Mouse (Mus musculus) midbrain, embryonic 10.5 days (tissue): Measurements from ENCODE around the gene Doxl2. TPM values are rescaled to one million over a fixed set of nuclear protein-coding genes. Genes with fewer than 3 reads are reported as not detected.
A peak's percentile ranks its signal among the peaks of the same experiment; 100 is the strongest.
"Not testable (repeated sequence)": the region's sequence is repeated elsewhere in the genome, so short reads cannot be mapped to it uniquely, and the experiment has no call there.

Experiments
- DNase-seq: peaks from one replicate; pipeline ENCODE4 v3.0.0-alpha.2; 2017; ENCODE audit warnings: low spot score
- H3K27ac ChIP-seq: fragments of 300-500 bp; sonication (generic); replicated peaks from 2 replicates; pipeline ENCODE4 v1.5.1; 2016; ENCODE audit warnings: mild to moderate bottlenecking
- H3K27me3 ChIP-seq: fragments of 300-500 bp; sonication (generic); 2 replicates; pipeline ENCODE4 v1.6.1; 2016; ENCODE audit warnings: low read depth, mild to moderate bottlenecking; ENCODE audit not compliant: poor library complexity, severe bottlenecking
- H3K36me3 ChIP-seq: fragments of 300-500 bp; sonication (generic); 2 replicates; pipeline ENCODE4 v1.6.1; 2016; ENCODE audit warnings: mild to moderate bottlenecking, moderate library complexity
- H3K4me1 ChIP-seq: fragments of 300-500 bp; sonication (generic); 2 replicates; pipeline ENCODE4 v1.6.1; 2016
- H3K4me3 ChIP-seq: fragments of 300-500 bp; sonication (generic); 2 replicates; pipeline ENCODE4 v1.5.1; 2016; ENCODE audit warnings: mild to moderate bottlenecking, moderate library complexity
- H3K9me3 ChIP-seq: fragments of 300-500 bp; sonication (generic); replicated peaks from 2 replicates; pipeline ENCODE4 v1.6.1; 2016; ENCODE audit warnings: mild to moderate bottlenecking
- WGBS: fragments of 180-500 bp; shearing (Covaris S2); methylation state at CpG from one replicate; pipeline ENCODE4 v1.1.7; 2016; 5-methylcytosine and 5-hydroxymethylcytosine counted together
- polyA plus RNA-seq: library from polyadenylated mRNA; unstranded; fragments of >200 nt; fragmentation: Nextera tagmentation; extraction: Ambion mirVana; gene quantifications from 2 replicates; pipeline ENCODE4 v1.2.1, GENCODE M21; 2016

The Doxl2 gene
- not detected in 2 replicates for polyA plus RNA-seq

GRCm38 (mm10) chr6:48974663-48975062 lies at the start of gene Doxl2:
TSS of gene Doxl2 (plus strand) at chr6:48974963.
- Histone ChIP-seq H3K4me1 (no peaks in the 10 kb centered on the region), H3K9me3 (no peaks in the 10 kb centered on the region), H3K27me3 (no peaks in the 10 kb centered on the region), H3K4me3 (no peak within 1 kb of the TSS), H3K27ac (no peak within 1 kb of the TSS), H3K36me3 (no peaks in the 10 kb centered on the region)
- 81% methylated on average over 2 of the region's 2 CpGs for WGBS
- no peak for DNase-seq

GRCm38 (mm10) chr6:48929595-48929994 lies 45.2 kb upstream of the Doxl2 start, which contains the start of gene 1600015I10Rik:
TSS of gene 1600015I10Rik (plus strand) at chr6:48929895.
- no peak for DNase-seq
- Histone ChIP-seq H3K4me1 (no peaks in the 10 kb centered on the region), H3K27me3 (no peaks in the 10 kb centered on the region), H3K4me3 (no peak within 1 kb of the TSS), H3K27ac (no peak within 1 kb of the TSS), H3K9me3 (no peaks in the 10 kb centered on the region), H3K36me3 (no peaks in the 10 kb centered on the region)
- 89% methylated on average over 5 of the region's 5 CpGs for WGBS

- WGBS, result 82% methylated on average over 2 of the region's 2 CpGs
- Histone ChIP-seq H3K27ac (no peak overlapping the region), H3K9me3 (no peaks in the 10 kb centered on the region; the same call in 1 of the 2 replicates), H3K4me3 (no peak overlapping the region), H3K36me3 (no peaks in the 10 kb centered on the region), H3K4me1 (no peaks in the 10 kb centered on the region), H3K27me3 (no peaks in the 10 kb centered on the region)
- no peak for DNase-seq
Measured at GRCm38 (mm10) chr6:48949596-48949995, 25.2 kb upstream of the Doxl2 start.

GRCm38 (mm10) chr6:48950676-48951075 lies 24.1 kb upstream of the Doxl2 start:
- DNase-seq, result no peak
- H3K4me1 ChIP-seq, result no peaks in the 10 kb centered on the region
- no peaks in the 10 kb centered on the region for H3K36me3 ChIP-seq
- H3K4me3 ChIP-seq, result no peak overlapping the region
- no peak overlapping the region for H3K27ac ChIP-seq
- H3K9me3 ChIP-seq, result no peaks in the 10 kb centered on the region
- WGBS, result 88% methylated on average over 5 of the region's 5 CpGs
- no peaks in the 10 kb centered on the region for H3K27me3 ChIP-seq

GRCm38 (mm10) chr6:48951630-48952029 lies 23.1 kb upstream of the Doxl2 start:
- DNase-seq, result no peak
- H3K9me3 ChIP-seq, result no peaks in the 10 kb centered on the region
- H3K27me3 ChIP-seq, result no peaks in the 10 kb centered on the region
- H3K4me3 ChIP-seq, result no peak overlapping the region
- 91% methylated on average over 6 of the region's 6 CpGs for WGBS
- no peak overlapping the region for H3K27ac ChIP-seq
- H3K4me1 ChIP-seq, result no peaks in the 10 kb centered on the region
- H3K36me3 ChIP-seq, result no peaks in the 10 kb centered on the region

- DNase-seq, result no peak
- 81% methylated on average over 5 of the region's 5 CpGs for WGBS
- H3K4me3 ChIP-seq, result no peak overlapping the region
- H3K27me3 ChIP-seq, result no peaks in the 10 kb centered on the region
- H3K36me3 ChIP-seq, result no peaks in the 10 kb centered on the region
- H3K4me1 ChIP-seq, result no peaks in the 10 kb centered on the region
- H3K27ac ChIP-seq, result no peak overlapping the region
- H3K9me3 ChIP-seq, result no peaks in the 10 kb centered on the region
Measured at GRCm38 (mm10) chr6:48953220-48953619, 21.5 kb upstream of the Doxl2 start.

- Histone ChIP-seq H3K4me1 (no peaks in the 10 kb centered on the region), H3K9me3 (no peaks in the 10 kb centered on the region), H3K27me3 (no peaks in the 10 kb centered on the region), H3K36me3 (no peaks in the 10 kb centered on the region), H3K27ac (no peak overlapping the region), H3K4me3 (no peak overlapping the region)
- DNase-seq, result no peak
- 76% methylated on average over 5 of the region's 5 CpGs for WGBS
Measured at GRCm38 (mm10) chr6:48954211-48954610, 20.6 kb upstream of the Doxl2 start.

GRCm38 (mm10) chr6:48954946-48955345 lies 19.8 kb upstream of the Doxl2 start:
- no peaks in the 10 kb centered on the region for H3K27me3 ChIP-seq
- H3K27ac ChIP-seq, result no peak overlapping the region
- H3K4me1 ChIP-seq, result no peaks in the 10 kb centered on the region
- DNase-seq, result peak; percentile 34
- WGBS, result 62% methylated on average over 1 of the region's 1 CpGs
- no peak overlapping the region for H3K4me3 ChIP-seq
- no peaks in the 10 kb centered on the region for H3K36me3 ChIP-seq
- no peaks in the 10 kb centered on the region for H3K9me3 ChIP-seq

- no peaks in the 10 kb centered on the region for H3K4me1 ChIP-seq
- H3K27ac ChIP-seq, result no peak overlapping the region
- H3K36me3 ChIP-seq, result no peaks in the 10 kb centered on the region
- no peaks in the 10 kb centered on the region for H3K9me3 ChIP-seq
- WGBS, result 94% methylated on average over 4 of the region's 4 CpGs
- no peaks in the 10 kb centered on the region for H3K27me3 ChIP-seq
- DNase-seq, result no peak
- H3K4me3 ChIP-seq, result no peak overlapping the region
Measured at GRCm38 (mm10) chr6:48956785-48957184, 18.0 kb upstream of the Doxl2 start.

- WGBS, result 68% methylated on average over 1 of the region's 1 CpGs
- Histone ChIP-seq H3K36me3 (no peaks in the 10 kb centered on the region), H3K27me3 (no peaks in the 10 kb centered on the region), H3K9me3 (no peaks in the 10 kb centered on the region), H3K4me3 (no peak overlapping the region), H3K27ac (no peak overlapping the region), H3K4me1 (no peaks in the 10 kb centered on the region)
- no peak for DNase-seq
Measured at GRCm38 (mm10) chr6:48958053-48958452, 16.7 kb upstream of the Doxl2 start.

- H3K9me3 ChIP-seq, H3K27ac ChIP-seq, H3K4me3 ChIP-seq, H3K4me1 ChIP-seq, H3K27me3 ChIP-seq, DNase-seq, H3K36me3 ChIP-seq: not testable (repeated sequence)
- 33% methylated on average over 7 of the region's 7 CpGs for WGBS
Measured at GRCm38 (mm10) chr6:48959151-48959550, 15.6 kb upstream of the Doxl2 start.

- H3K27me3 ChIP-seq, H3K9me3 ChIP-seq, H3K27ac ChIP-seq, H3K4me1 ChIP-seq, DNase-seq, H3K4me3 ChIP-seq, H3K36me3 ChIP-seq: not testable (repeated sequence)
- WGBS, result 87% methylated on average over 5 of the region's 5 CpGs
Measured at GRCm38 (mm10) chr6:48966696-48967095, 8.1 kb upstream of the Doxl2 start.

- Histone ChIP-seq H3K36me3 (no peaks in the 10 kb centered on the region), H3K27ac (no peak overlapping the region), H3K4me3 (no peak overlapping the region), H3K27me3 (no peaks in the 10 kb centered on the region), H3K4me1 (no peaks in the 10 kb centered on the region), H3K9me3 (no peaks in the 10 kb centered on the region)
- no peak for DNase-seq
Measured at GRCm38 (mm10) chr6:48967868-48968267, 6.9 kb upstream of the Doxl2 start.

- 76% methylated on average over 1 of the region's 1 CpGs for WGBS
- Histone ChIP-seq H3K4me1 (no peaks in the 10 kb centered on the region), H3K27me3 (no peaks in the 10 kb centered on the region), H3K4me3 (no peak overlapping the region), H3K9me3 (no peaks in the 10 kb centered on the region), H3K27ac (no peak overlapping the region), H3K36me3 (no peaks in the 10 kb centered on the region)
- DNase-seq, result no peak
Measured at GRCm38 (mm10) chr6:48979616-48980015, 4.9 kb downstream of the Doxl2 start.
